In genomic region chr7:19524420-19525104, GRCm38 (mm10) we compare ENCODE assay signal across 8 mouse cellular contexts. TPM values are rescaled to one million over a fixed set of nuclear protein-coding genes. Genes with fewer than 3 reads are reported as not detected.
DNase-seq lines count a peak whose midpoint lies in the region; ATAC-seq and TF ChIP-seq lines count a peak whose summit lies in the region.

No protein-coding gene starts in this region.

- H3K9me3 ChIP-seq in heart, embryonic 10.5 days = no peaks in the 10 kb centered on the region
- no peaks in the 10 kb centered on the region for H3K9me3 ChIP-seq in E14TG2a.4 (ENCODE audit: low read length)
- no peaks in the 10 kb centered on the region for H3K9me3 ChIP-seq in liver, embryonic 15.5 days (replicated peaks)

- TF ChIP-seq CTCF in E14TG2a.4 (conservative IDR thresholded peaks at IDR 0.05; ENCODE audit: low read length) = no peak

- WGBS in heart, embryonic 10.5 days = 13% methylated on average over 24 of the region's 24 CpGs
- 20% methylated on average over 24 of the region's 24 CpGs for WGBS in liver, embryonic 15.5 days (ENCODE audit: insufficient replicate concordance)

- H3K27me3 ChIP-seq in heart, embryonic 10.5 days (ENCODE audit: insufficient read depth, poor library complexity, severe bottlenecking) = peaks cover 69% of the 10 kb centered on the region
- H3K27me3 ChIP-seq in E14TG2a.4 (ENCODE audit: insufficient read depth, low read length) = peaks cover 69% of the 10 kb centered on the region
- peaks cover 70% of the 10 kb centered on the region for H3K27me3 ChIP-seq in liver, embryonic 15.5 days

- peak overlapping the region; percentile 56 for H3K4me3 ChIP-seq in heart, embryonic 10.5 days
- H3K4me3 ChIP-seq in E14TG2a.4 (replicated peaks; ENCODE audit: low read length) = peak overlapping the region; percentile 66
- peak overlapping the region; percentile 37; the same call in 1 of the 2 replicates for H3K4me3 ChIP-seq in liver, embryonic 15.5 days (replicated peaks)

- no peak for DNase-seq in heart, embryonic 10.5 days (ENCODE audit: low spot score)
- no peak for DNase-seq in heart, postnatal 25 days (ENCODE audit: low spot score)
- DNase-seq in right cerebral cortex, postnatal 4 days = no peak
- no peak for DNase-seq in gastrocnemius, postnatal 14 days

- H3K9ac ChIP-seq in liver, embryonic 15.5 days = no peak overlapping the region

- ATAC-seq in granulocyte monocyte progenitor cell, adult 5-6 weeks (replicated peaks; ENCODE audit: poor library complexity, severe bottlenecking) = peak; percentile 19; the same call in 1 of the 2 replicates
- ATAC-seq in liver, embryonic 15.5 days (ENCODE audit: insufficient read depth) = no peak
- no peak for ATAC-seq in CD4-positive, CD25-positive, alpha-beta regulatory T cell, adult 4 months

- peaks cover 14% of the 10 kb centered on the region; the same call in 1 of the 2 replicates for H3K36me3 ChIP-seq in heart, embryonic 10.5 days
- peaks cover 7% of the 10 kb centered on the region for H3K36me3 ChIP-seq in E14TG2a.4 (ENCODE audit: insufficient read depth, low read length)
- H3K36me3 ChIP-seq in liver, embryonic 15.5 days (replicated peaks) = peaks cover 8% of the 10 kb centered on the region

- intact Hi-C loops in heart, postnatal 25 days (cut with DNase I) = no loop called here
- intact Hi-C loops in gastrocnemius, postnatal 14 days (cut with DNase I; ENCODE audit: low total_unique reads) = no loop called here

- H3K27ac ChIP-seq in heart, embryonic 10.5 days = peak overlapping the region; percentile 65
- H3K27ac ChIP-seq in liver, embryonic 15.5 days (replicated peaks) = no peak overlapping the region

- H3K4me2 ChIP-seq in liver, embryonic 15.5 days = peak overlapping the region; percentile 61

- peaks cover 32% of the 10 kb centered on the region for H3K4me1 ChIP-seq in heart, embryonic 10.5 days
- H3K4me1 ChIP-seq in E14TG2a.4 (replicated peaks; ENCODE audit: low read depth, low read length) = peaks cover 32% of the 10 kb centered on the region
- H3K4me1 ChIP-seq in liver, embryonic 15.5 days (replicated peaks) = peaks cover 27% of the 10 kb centered on the region

RNA-seq across cellular contexts. Expression of gene Nkpd1, which starts 6.9 kb away (rescaled TPM):
- polyA plus RNA-seq in heart, embryonic 10.5 days (2016; fragmentation: Nextera tagmentation; extraction: Ambion mirVana) = 0.09 and 0.14 TPM in 2 replicates
- not detected for total RNA-seq in heart, postnatal 25 days (2021)
- total RNA-seq in granulocyte monocyte progenitor cell, adult 5-6 weeks (2014; fragmentation: Nextera tagmentation) = not detected in 2 replicates
- not detected in 2 replicates for total RNA-seq in granulocyte monocyte progenitor cell, adult 5-6 weeks (2017)
- not detected in 2 replicates for polyA plus RNA-seq in liver, embryonic 15.5 days (2015; fragmentation: Nextera tagmentation; extraction: Ambion mirVana)
- polyA plus RNA-seq in CD4-positive, CD25-positive, alpha-beta regulatory T cell, adult 4 months (2017; shearing (Covaris generic)) = not detected
- total RNA-seq in gastrocnemius, postnatal 14 days (2021) = not detected

RNA-seq across cellular contexts. Expression of gene Trappc6a, which starts 16.4 kb away (rescaled TPM):
- 95.3 and 107 TPM in 2 replicates for polyA plus RNA-seq in heart, embryonic 10.5 days (2016; fragmentation: Nextera tagmentation; extraction: Ambion mirVana)
- total RNA-seq in heart, postnatal 25 days (2021) = 10 to 100 TPM; 35.6 to 35.9 TPM
- total RNA-seq in granulocyte monocyte progenitor cell, adult 5-6 weeks (2014; fragmentation: Nextera tagmentation) = 75.3 and 83.4 TPM in 2 replicates
- 28.2 and 30.6 TPM in 2 replicates for total RNA-seq in granulocyte monocyte progenitor cell, adult 5-6 weeks (2017)
- 41.2 and 42.0 TPM in 2 replicates for polyA plus RNA-seq in liver, embryonic 15.5 days (2015; fragmentation: Nextera tagmentation; extraction: Ambion mirVana)
- polyA plus RNA-seq in CD4-positive, CD25-positive, alpha-beta regulatory T cell, adult 4 months (2017; shearing (Covaris generic)) = 10 to 100 TPM; 45.8 to 50.7 TPM
- total RNA-seq in gastrocnemius, postnatal 14 days (2021) = 10 to 100 TPM; 19.9 to 20.0 TPM

RNA-seq across cellular contexts. Expression of gene Bloc1s3, which starts 16.4 kb away (rescaled TPM):
- 1.5 and 2.0 TPM in 2 replicates for polyA plus RNA-seq in heart, embryonic 10.5 days (2016; fragmentation: Nextera tagmentation; extraction: Ambion mirVana)
- total RNA-seq in heart, postnatal 25 days (2021) = 1 to 10 TPM; 2.3 to 2.4 TPM
- total RNA-seq in granulocyte monocyte progenitor cell, adult 5-6 weeks (2014; fragmentation: Nextera tagmentation) = 3.1 and 4.5 TPM in 2 replicates
- total RNA-seq in granulocyte monocyte progenitor cell, adult 5-6 weeks (2017) = 0.60 and 1.0 TPM in 2 replicates
- polyA plus RNA-seq in liver, embryonic 15.5 days (2015; fragmentation: Nextera tagmentation; extraction: Ambion mirVana) = 0.79 and 1.1 TPM in 2 replicates
- polyA plus RNA-seq in CD4-positive, CD25-positive, alpha-beta regulatory T cell, adult 4 months (2017; shearing (Covaris generic)) = under 1 TPM; 0.37 to 0.86 TPM
- total RNA-seq in gastrocnemius, postnatal 14 days (2021) = 1 to 10 TPM; 1.7 to 2.1 TPM

RNA-seq across cellular contexts. Expression of gene Ppp1r37, which starts 38.3 kb away (rescaled TPM):
- 17.9 and 30.0 TPM in 2 replicates for polyA plus RNA-seq in heart, embryonic 10.5 days (2016; fragmentation: Nextera tagmentation; extraction: Ambion mirVana)
- total RNA-seq in heart, postnatal 25 days (2021) = 10 to 100 TPM; 48.0 to 52.3 TPM
- total RNA-seq in granulocyte monocyte progenitor cell, adult 5-6 weeks (2014; fragmentation: Nextera tagmentation) = 29.7 and 32.3 TPM in 2 replicates
- 11.9 and 17.8 TPM in 2 replicates for total RNA-seq in granulocyte monocyte progenitor cell, adult 5-6 weeks (2017)
- polyA plus RNA-seq in liver, embryonic 15.5 days (2015; fragmentation: Nextera tagmentation; extraction: Ambion mirVana) = 10.2 and 15.7 TPM in 2 replicates
- 1 to 10 TPM; 1.9 to 2.8 TPM for polyA plus RNA-seq in CD4-positive, CD25-positive, alpha-beta regulatory T cell, adult 4 months (2017; shearing (Covaris generic))
- total RNA-seq in gastrocnemius, postnatal 14 days (2021) = 10 to 100 TPM; 34.4 to 34.5 TPM

RNA-seq across cellular contexts. Expression of gene Zfp296, which starts 52.5 kb away (rescaled TPM):
- 0.41 and 0.69 TPM in 2 replicates for polyA plus RNA-seq in heart, embryonic 10.5 days (2016; fragmentation: Nextera tagmentation; extraction: Ambion mirVana)
- under 1 TPM; 0.28 to 0.49 TPM for total RNA-seq in heart, postnatal 25 days (2021)
- total RNA-seq in granulocyte monocyte progenitor cell, adult 5-6 weeks (2014; fragmentation: Nextera tagmentation) = 3.9 and 7.0 TPM in 2 replicates
- 3.8 and 3.9 TPM in 2 replicates for total RNA-seq in granulocyte monocyte progenitor cell, adult 5-6 weeks (2017)
- polyA plus RNA-seq in liver, embryonic 15.5 days (2015; fragmentation: Nextera tagmentation; extraction: Ambion mirVana) = 0.60 and 0.81 TPM in 2 replicates
- 1 to 10 TPM; 1.7 to 1.9 TPM for polyA plus RNA-seq in CD4-positive, CD25-positive, alpha-beta regulatory T cell, adult 4 months (2017; shearing (Covaris generic))
- under 1 TPM in 1 of 2 experiments, not detected in 1; 0.27 TPM for total RNA-seq in gastrocnemius, postnatal 14 days (2021)
